Mouse (Mus musculus): Measurements from ENCODE around the gene Cep112.

Cep112 gene

GRCm38 (mm10) chr11:108605301-108605700 lies 180.3 kb downstream of the Cep112 start:
- no peak for DNase-seq (ENCODE audit: low spot score in 2 of 2)

- DNase-seq (ENCODE audit: low spot score in 2 of 2), result no peak
Observed at GRCm38 (mm10) chr11:108606036-108606435, 181.0 kb downstream of the Cep112 start.

GRCm38 (mm10) chr11:108606836-108607235 lies 181.8 kb downstream of the Cep112 start:
- no peak for DNase-seq (ENCODE audit: low spot score in 2 of 2)

GRCm38 (mm10) chr11:108620628-108621433 lies 195.8 kb downstream of the Cep112 start:
- no peak for DNase-seq (ENCODE audit: low spot score in 2 of 2)

- no peak for DNase-seq (ENCODE audit: low spot score in 2 of 2)
Observed at GRCm38 (mm10) chr11:108621434-108621901, 196.5 kb downstream of the Cep112 start.

GRCm38 (mm10) chr11:108625546-108626232 lies 200.7 kb downstream of the Cep112 start:
- DNase-seq (ENCODE audit: low spot score in 2 of 2), result no peak

DNA sequence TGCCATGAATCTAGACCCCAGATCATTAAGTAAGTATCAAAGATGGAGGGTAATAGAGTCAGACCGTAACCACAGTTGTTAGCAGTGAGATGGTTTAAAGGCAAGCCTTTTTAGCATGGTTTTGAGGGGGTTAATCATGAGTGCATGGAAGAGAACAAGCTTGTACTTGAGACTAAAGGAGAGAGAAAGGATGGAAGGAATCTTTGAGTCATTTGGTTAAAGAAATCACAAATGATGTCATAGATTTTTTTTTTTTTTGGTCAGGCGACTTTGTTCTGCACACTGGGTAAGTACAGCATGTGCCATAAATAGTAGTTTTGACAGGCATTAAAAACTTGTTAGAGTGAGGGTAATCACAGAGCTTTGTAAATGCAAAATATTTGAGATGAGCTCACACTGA lies 212.8 kb downstream of the Cep112 start:
- DNase-seq (ENCODE audit: low spot score in 2 of 2), result no peak

DNA sequence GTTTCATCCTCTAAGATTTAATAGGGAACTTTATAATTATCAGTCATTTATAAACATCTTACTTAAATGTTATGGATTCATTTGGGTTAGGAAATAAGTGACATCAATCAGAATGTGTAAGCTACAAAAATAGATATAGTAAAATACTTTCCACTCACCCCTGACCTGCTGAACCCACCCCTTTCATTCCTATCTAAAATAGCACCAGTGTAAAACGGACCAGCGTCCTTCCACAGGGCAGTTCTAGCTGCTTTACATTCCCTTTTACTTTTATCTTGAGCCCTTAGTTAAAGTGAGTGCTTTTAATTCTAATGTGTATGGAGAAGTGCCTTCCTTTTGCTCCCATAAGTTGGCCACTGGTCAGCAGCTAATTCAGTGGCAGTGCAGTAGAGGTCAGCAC lies 230.6 kb downstream of the Cep112 start:
- no peak for DNase-seq (ENCODE audit: low spot score in 2 of 2)

GRCm38 (mm10) chr11:108682014-108682413 lies 257.0 kb downstream of the Cep112 start:
- no peak for DNase-seq (ENCODE audit: low spot score in 2 of 2)

GRCm38 (mm10) chr11:108696563-108696962 lies 271.6 kb downstream of the Cep112 start:
- no peak for DNase-seq (ENCODE audit: low spot score in 2 of 2)

GRCm38 (mm10) chr11:108752301-108752700 lies 327.3 kb downstream of the Cep112 start:
- DNase-seq (ENCODE audit: low spot score in 2 of 2), result peak in 1 of 2 experiments; percentile 19

- DNase-seq (ENCODE audit: low spot score in 2 of 2), result no peak
Observed at GRCm38 (mm10) chr11:108752765-108753164, 327.8 kb downstream of the Cep112 start.

GRCm38 (mm10) chr11:108753361-108754240 lies 328.6 kb downstream of the Cep112 start:
- DNase-seq (ENCODE audit: low spot score in 2 of 2), result no peak

DNA sequence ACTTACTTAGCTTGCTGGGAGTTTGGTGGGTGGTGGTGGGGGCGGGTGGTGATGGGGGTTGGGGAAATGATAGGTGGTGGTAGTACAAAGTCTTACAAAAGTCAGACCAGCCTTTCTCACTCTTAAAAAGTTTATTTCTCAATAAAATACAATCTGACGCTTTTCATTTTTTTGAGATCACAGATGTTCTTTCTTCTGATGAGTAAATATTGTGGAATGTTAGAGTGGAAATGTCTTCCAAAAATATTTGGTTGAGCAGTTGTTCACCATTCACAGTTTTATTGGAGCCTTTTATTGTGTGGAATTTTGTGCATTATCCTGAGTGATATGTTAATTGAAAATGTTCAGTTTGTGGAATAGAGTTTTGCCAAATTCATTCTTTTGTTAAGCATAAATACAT lies 332.2 kb downstream of the Cep112 start:
- DNase-seq (ENCODE audit: low spot score in 2 of 2), result no peak

- no peak for DNase-seq (ENCODE audit: low spot score in 2 of 2)
Observed at GRCm38 (mm10) chr11:108757626-108758430, 332.8 kb downstream of the Cep112 start.

DNA sequence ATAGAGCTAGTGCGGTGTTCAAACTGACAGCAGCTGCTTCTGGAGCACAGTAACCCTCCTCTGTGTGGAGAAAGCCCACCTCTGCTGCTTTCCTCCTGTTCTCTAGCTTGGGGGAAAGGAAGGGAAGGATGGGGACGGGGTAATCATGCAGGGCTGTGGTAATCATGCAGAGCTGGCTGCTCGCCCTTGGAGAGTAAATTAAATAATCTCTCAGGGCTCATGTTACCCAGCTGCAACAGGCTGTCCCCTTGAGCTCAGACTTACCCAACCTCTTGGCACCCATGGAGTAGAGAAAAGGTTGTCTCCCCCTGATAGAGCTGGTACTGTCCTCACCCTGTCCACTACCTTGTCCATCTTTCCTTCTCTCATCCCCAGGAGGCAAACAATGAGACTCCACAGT lies 345.1 kb downstream of the Cep112 start:
- DNase-seq (ENCODE audit: low spot score in 2 of 2), result peak in 1 of 2 experiments; percentile 34

DNA sequence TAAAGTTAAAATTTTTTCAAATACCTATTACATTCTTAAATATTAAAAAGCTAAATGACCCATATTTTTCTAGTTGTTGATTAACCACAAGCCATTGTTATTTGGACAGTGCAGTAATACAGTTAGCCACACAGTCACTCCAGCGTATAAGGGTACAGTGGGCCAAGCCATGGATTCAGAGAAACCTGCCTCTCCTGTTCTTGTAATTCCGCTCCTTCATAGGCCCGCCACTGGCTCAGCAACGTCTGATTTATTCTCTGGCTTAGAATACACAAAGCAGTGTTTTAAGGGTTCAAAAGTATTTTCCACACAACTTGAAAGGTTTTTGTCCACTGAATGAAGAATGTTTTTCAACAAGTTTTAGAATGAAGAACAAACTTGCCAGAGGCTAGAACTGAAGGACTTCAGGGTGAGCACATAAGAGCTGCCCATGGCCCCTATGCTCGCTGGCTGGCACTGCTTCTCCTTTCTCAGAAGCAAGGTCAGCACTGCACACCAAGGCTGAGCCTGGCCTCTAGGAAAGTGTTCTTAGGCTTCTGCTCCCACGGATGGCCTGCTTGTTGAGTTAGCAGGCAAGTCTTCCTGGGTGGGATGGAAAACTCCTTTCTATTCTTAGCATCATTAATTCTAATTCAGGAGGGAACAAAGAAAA lies 349.2 kb downstream of the Cep112 start:
- DNase-seq (ENCODE audit: low spot score in 2 of 2), result no peak

- DNase-seq (ENCODE audit: low spot score in 2 of 2), result no peak
Observed at GRCm38 (mm10) chr11:108777158-108777557, 352.2 kb downstream of the Cep112 start.

- DNase-seq (ENCODE audit: low spot score in 2 of 2), result no peak
Observed at GRCm38 (mm10) chr11:108780271-108781250, 355.6 kb downstream of the Cep112 start.

Data from spleen, postnatal 4 days (tissue).